ENCODE assay signal across 20 mouse cellular contexts in genomic region chr7:72507946-72508345, GRCm38 (mm10).
DNase-seq lines count a peak whose midpoint lies in the region; ATAC-seq lines count a peak whose summit lies in the region.
"Had no signal": no experiment of that assay in that cellular context is flagged by ENCODE, and none has a peak within 500 bp of the region (broad histone marks: within the 10 kb centered on the region; RNA-seq: fewer than 3 reads in every experiment).

No protein-coding gene starts in this region.

- H3K36me3 ChIP-seq in neural tube, embryonic 15.5 days: no peaks in the 10 kb centered on the region
- H3K36me3 ChIP-seq: G1E; hindbrain, embryonic 10.5 days; limb, embryonic 15.5 days; midbrain, embryonic 13.5 days; neural tube, embryonic 13.5 days had no signal

- peak; percentile 6 for DNase-seq in heart, adult 11 months
- DNase-seq in heart, postnatal 4 days: no peak
- DNase-seq in neural tube, embryonic 10.5 days (ENCODE audit: extremely low spot score, low spot score): peak; percentile 41
- DNase-seq in kidney, postnatal 36 days: peak; percentile 33 to 34
- DNase-seq in adipocyte (ENCODE audit: low spot score): no peak
- no peak for DNase-seq in cerebellum, postnatal 25 days
- DNase-seq: adrenal gland, postnatal 25 days; cerebellum, adult 11 months; cerebellum, postnatal 36 days; forebrain, postnatal 0 days; layer of hippocampus, postnatal 36 days; lung, postnatal 10 days; thymus, postnatal 36 days had no signal

- H3K9me3 ChIP-seq in neural tube, embryonic 15.5 days (replicated peaks): no peaks in the 10 kb centered on the region
- H3K9me3 ChIP-seq: hindbrain, embryonic 10.5 days; limb, embryonic 15.5 days; midbrain, embryonic 13.5 days; neural tube, embryonic 13.5 days had no signal

- H3K9ac ChIP-seq in neural tube, embryonic 15.5 days (replicated peaks): no peak overlapping the region
- H3K9ac ChIP-seq: forebrain, postnatal 0 days; limb, embryonic 15.5 days; midbrain, embryonic 13.5 days; neural tube, embryonic 13.5 days had no signal

- no peaks in the 10 kb centered on the region for H3K27me3 ChIP-seq in neural tube, embryonic 15.5 days (replicated peaks)
- H3K27me3 ChIP-seq: limb, embryonic 15.5 days; midbrain, embryonic 13.5 days; neural tube, embryonic 13.5 days had no signal

- no peak overlapping the region for H3K27ac ChIP-seq in neural tube, embryonic 15.5 days (replicated peaks)
- H3K27ac ChIP-seq: hindbrain, embryonic 10.5 days; layer of hippocampus, adult 2 months; limb, embryonic 15.5 days; midbrain, embryonic 13.5 days; neural tube, embryonic 13.5 days had no signal

- no peak overlapping the region for H3K4me2 ChIP-seq in neural tube, embryonic 15.5 days
- H3K4me2 ChIP-seq: limb, embryonic 15.5 days; midbrain, embryonic 13.5 days; neural tube, embryonic 13.5 days had no signal

- H3K4me3 ChIP-seq in neural tube, embryonic 15.5 days (replicated peaks): no peak overlapping the region
- H3K4me3 ChIP-seq: hindbrain, embryonic 10.5 days; layer of hippocampus, adult 2 months; limb, embryonic 15.5 days; midbrain, embryonic 13.5 days; neural tube, embryonic 13.5 days had no signal

- no peak for ATAC-seq in neural tube, embryonic 15.5 days (ENCODE audit: low FRiP score)
- ATAC-seq: forebrain, postnatal 0 days; midbrain, embryonic 13.5 days had no signal

- WGBS in neural tube, embryonic 15.5 days: 42% methylated on average over 5 of the region's 5 CpGs

- no peaks in the 10 kb centered on the region for H3K4me1 ChIP-seq in neural tube, embryonic 15.5 days
- H3K4me1 ChIP-seq: midbrain, embryonic 13.5 days; neural tube, embryonic 13.5 days had no signal

Comparison
In these comparisons a context has a peak if more than half of its experiments do, and no peak if none do; other contexts are left out.
1. DNase-seq: peak in heart, adult 11 months (single experiment), neural tube, embryonic 10.5 days (single experiment) and kidney, postnatal 36 days (2 of 2); none in heart, postnatal 4 days (single experiment), adipocyte (single experiment) and cerebellum, postnatal 25 days (0 of 2).